Mouse (Mus musculus) myocyte (in vitro differentiated cells): ENCODE data around the gene Lrtm2. TPM values are rescaled to one million over a fixed set of nuclear protein-coding genes. Genes with fewer than 3 reads are reported as not detected.

ENCODE experiments used
- H3K27me3 ChIP-seq: one replicate; pipeline ENCODE4 v1.6.1; 2011; ENCODE audit not compliant: control insufficient read depth, insufficient read depth, insufficient read length
- H3K36me3 ChIP-seq: one replicate; pipeline ENCODE4 v1.6.1; 2011; ENCODE audit not compliant: control insufficient read depth, insufficient read depth
- H3K4me2 ChIP-seq: one replicate; pipeline ENCODE4 v1.6.1; 2011; ENCODE audit warnings: low read depth, control low read depth
- H3K4me3 ChIP-seq: one replicate; pipeline ENCODE4 v1.5.1; 2011; ENCODE audit warnings: mild to moderate bottlenecking, control low read depth, moderate library complexity
- H3K79me2 ChIP-seq: one replicate; pipeline ENCODE4 v1.6.1; 2011; ENCODE audit not compliant: control insufficient read depth, insufficient read depth
- H3ac ChIP-seq: one replicate; pipeline ENCODE4 v1.6.1; 2011; ENCODE audit not compliant: control insufficient read depth, insufficient read length
- CEBPB ChIP-seq: IDR thresholded peaks from 2 replicates; pipeline ENCODE4 v1.6.1; 2011; ENCODE audit warnings: mild to moderate bottlenecking, moderate library complexity; ENCODE audit not compliant: poor library complexity, insufficient read depth, severe bottlenecking
- E2F4 ChIP-seq: IDR thresholded peaks from one replicate; pipeline ENCODE4 v1.6.1; 2011; ENCODE audit warnings: mild to moderate bottlenecking, control low read depth, moderate library complexity; ENCODE audit not compliant: insufficient read depth
- MAX ChIP-seq: IDR thresholded peaks from one replicate; pipeline ENCODE4 v1.6.1; 2011; ENCODE audit warnings: low read depth, mild to moderate bottlenecking, control low read depth
- MYOD1 ChIP-seq, 3 experiments: IDR thresholded peaks; one replicate each; pipeline ENCODE4 v1.6.1; 2011; ENCODE audit warnings: control low read depth in 2 of 3, low read depth in 2 of 3, mild to moderate bottlenecking in 2 of 3, moderate library complexity in 1 of 3; ENCODE audit not compliant: insufficient read length in 2 of 3, control insufficient read depth in 1 of 3
- MYOG ChIP-seq, 3 experiments: IDR thresholded peaks; one replicate each; pipeline ENCODE4 v1.6.1; 2011; ENCODE audit warnings: control low read depth in 2 of 3, low read depth in 2 of 3, mild to moderate bottlenecking in 2 of 3; ENCODE audit not compliant: insufficient read length in 2 of 3, control insufficient read depth in 1 of 3, insufficient read depth in 1 of 3
- POLR2A ChIP-seq: IDR thresholded peaks from one replicate; pipeline ENCODE4 v1.6.1; 2011; ENCODE audit warnings: low read depth, mild to moderate bottlenecking, control low read depth, moderate library complexity; ENCODE audit not compliant: insufficient read length
- POLR2AphosphoS2 ChIP-seq: IDR thresholded peaks from one replicate; pipeline ENCODE4 v1.6.1; 2011; ENCODE audit warnings: low read depth, control low read depth; ENCODE audit not compliant: insufficient read length
- REST ChIP-seq: IDR thresholded peaks from one replicate; pipeline ENCODE4 v1.6.1; 2011; ENCODE audit warnings: mild to moderate bottlenecking, control low read depth, moderate library complexity; ENCODE audit not compliant: insufficient read depth, insufficient read length
- SRF ChIP-seq: IDR thresholded peaks from one replicate; pipeline ENCODE4 v1.6.1; 2011; ENCODE audit warnings: low read depth; ENCODE audit not compliant: control insufficient read depth, insufficient read length
- TCF12 ChIP-seq: IDR thresholded peaks from one replicate; pipeline ENCODE4 v1.6.1; 2011; ENCODE audit warnings: mild to moderate bottlenecking, control low read depth; ENCODE audit not compliant: poor library complexity, insufficient read depth, severe bottlenecking
- TCF3 ChIP-seq: IDR thresholded peaks from one replicate; pipeline ENCODE4 v1.6.1; 2011; ENCODE audit warnings: low read depth, control low read depth; ENCODE audit not compliant: insufficient read length
- USF1 ChIP-seq: IDR thresholded peaks from one replicate; pipeline ENCODE4 v1.6.1; 2011; ENCODE audit warnings: low read depth, mild to moderate bottlenecking, control low read depth, moderate library complexity
- polyA plus RNA-seq: library from polyadenylated mRNA; unstranded; fragments of >200 nt; fragmentation: generic; extraction: Trizol; gene quantifications from one replicate; pipeline ENCODE4 v1.2.1, GENCODE M21; 2012; ENCODE audit warnings: missing spikeins

Lrtm2 gene
- polyA plus RNA-seq, 1 experiment = 0.06 TPM

GRCm38 (mm10) chr6:119310176-119310575 lies 20.4 kb downstream of the Lrtm2 start:
- Histone ChIP-seq H3K79me2 (no peaks in the 10 kb centered on the region), H3K36me3 (no peaks in the 10 kb centered on the region), H3K27me3 (peaks cover 58% of the 10 kb centered on the region), H3ac (no peak overlapping the region), H3K4me2 (no peak overlapping the region), H3K4me3 (no peak overlapping the region)
- TF ChIP-seq MYOD1 (IDR thresholded peaks at IDR 0.05; ENCODE audit: control insufficient read depth in 1 of 3, insufficient read length in 2 of 3, low read depth in 2 of 3) (no peak), TCF3 (no peak), USF1 (no peak), SRF (no peak), MYOG (IDR thresholded peaks at IDR 0.05; ENCODE audit: control insufficient read depth in 1 of 3, insufficient read depth in 1 of 3, insufficient read length in 2 of 3, low read depth in 2 of 3) (no peak), REST (no peak), MAX (no peak), POLR2A (no peak), E2F4 (no peak)

GRCm38 (mm10) chr6:119307867-119308413 lies 22.6 kb downstream of the Lrtm2 start:
- no peak overlapping the region for H3ac ChIP-seq
- H3K4me3 ChIP-seq = no peak overlapping the region
- no peaks in the 10 kb centered on the region for H3K79me2 ChIP-seq
- H3K36me3 ChIP-seq = no peaks in the 10 kb centered on the region
- H3K27me3 ChIP-seq = peaks cover 55% of the 10 kb centered on the region
- no peak for TF ChIP-seq USF1
- no peak for TF ChIP-seq MAX
- TF ChIP-seq TCF3 = no peak
- no peak for TF ChIP-seq MYOG (IDR thresholded peaks at IDR 0.05; ENCODE audit: control insufficient read depth in 1 of 3, insufficient read depth in 1 of 3, insufficient read length in 2 of 3, low read depth in 2 of 3)
- no peak for TF ChIP-seq REST
- no peak for TF ChIP-seq CEBPB
- TF ChIP-seq MYOD1 (IDR thresholded peaks at IDR 0.05; ENCODE audit: control insufficient read depth in 1 of 3, insufficient read length in 2 of 3, low read depth in 2 of 3) = no peak
- no peak for TF ChIP-seq TCF12
- TF ChIP-seq E2F4 = no peak
- no peak for TF ChIP-seq POLR2A
- TF ChIP-seq SRF = no peak
- no peak for TF ChIP-seq POLR2AphosphoS2
- H3K4me2 ChIP-seq = no peak overlapping the region

- Histone ChIP-seq H3K4me3 (no peak overlapping the region), H3ac (no peak overlapping the region), H3K4me2 (no peak overlapping the region), H3K36me3 (no peaks in the 10 kb centered on the region), H3K27me3 (peaks cover 26% of the 10 kb centered on the region), H3K79me2 (no peaks in the 10 kb centered on the region)
- TF ChIP-seq SRF (no peak), CEBPB (no peak), TCF12 (no peak), MYOG (IDR thresholded peaks at IDR 0.05; ENCODE audit: control insufficient read depth in 1 of 3, insufficient read depth in 1 of 3, insufficient read length in 2 of 3, low read depth in 2 of 3) (no peak), USF1 (no peak), E2F4 (no peak), REST (no peak), TCF3 (no peak), POLR2AphosphoS2 (no peak), MYOD1 (IDR thresholded peaks at IDR 0.05; ENCODE audit: control insufficient read depth in 1 of 3, insufficient read length in 2 of 3, low read depth in 2 of 3) (no peak), POLR2A (no peak), MAX (no peak)
Measured at GRCm38 (mm10) chr6:119303331-119303730, 27.2 kb downstream of the Lrtm2 start.

GRCm38 (mm10) chr6:119301310-119301709 lies 29.3 kb downstream of the Lrtm2 start:
- Histone ChIP-seq H3K4me2 (no peak overlapping the region), H3K4me3 (no peak overlapping the region), H3ac (no peak overlapping the region), H3K36me3 (no peaks in the 10 kb centered on the region), H3K27me3 (peaks cover 10% of the 10 kb centered on the region), H3K79me2 (no peaks in the 10 kb centered on the region)
- TF ChIP-seq TCF3 = no peak
- no peak for TF ChIP-seq POLR2AphosphoS2
- TF ChIP-seq MYOD1 (IDR thresholded peaks at IDR 0.05; ENCODE audit: control insufficient read depth in 1 of 3, insufficient read length in 2 of 3, low read depth in 2 of 3) = no peak
- no peak for TF ChIP-seq SRF
- TF ChIP-seq REST = no peak
- TF ChIP-seq E2F4 = no peak
- no peak for TF ChIP-seq TCF12
- no peak for TF ChIP-seq POLR2A
- no peak for TF ChIP-seq MAX
- no peak for TF ChIP-seq MYOG (IDR thresholded peaks at IDR 0.05; ENCODE audit: control insufficient read depth in 1 of 3, insufficient read depth in 1 of 3, insufficient read length in 2 of 3, low read depth in 2 of 3)
- no peak for TF ChIP-seq CEBPB
- TF ChIP-seq USF1 = no peak

GRCm38 (mm10) chr6:119280761-119281160 lies 49.8 kb downstream of the Lrtm2 start:
- H3ac ChIP-seq = no peak overlapping the region
- H3K4me2 ChIP-seq = no peak overlapping the region
- H3K36me3 ChIP-seq = no peaks in the 10 kb centered on the region
- peaks cover 45% of the 10 kb centered on the region for H3K27me3 ChIP-seq
- no peak for TF ChIP-seq CEBPB
- TF ChIP-seq POLR2AphosphoS2 = no peak
- no peak for TF ChIP-seq TCF12
- no peak for TF ChIP-seq MAX
- no peak for TF ChIP-seq POLR2A
- TF ChIP-seq TCF3 = no peak
- TF ChIP-seq REST = no peak
- TF ChIP-seq USF1 = no peak
- TF ChIP-seq SRF = no peak
- no peak for TF ChIP-seq MYOD1 (IDR thresholded peaks at IDR 0.05; ENCODE audit: control insufficient read depth in 1 of 3, insufficient read length in 2 of 3, low read depth in 2 of 3)
- TF ChIP-seq E2F4 = no peak
- no peak for TF ChIP-seq MYOG (IDR thresholded peaks at IDR 0.05; ENCODE audit: control insufficient read depth in 1 of 3, insufficient read depth in 1 of 3, insufficient read length in 2 of 3, low read depth in 2 of 3)
- no peak overlapping the region for H3K4me3 ChIP-seq
- H3K79me2 ChIP-seq = no peaks in the 10 kb centered on the region
